Mouse (Mus musculus) C2C12 (cell line): ENCODE results near the gene Zfp784.

ENCODE experiments used
- CTCF ChIP-seq: IDR thresholded peaks from one replicate; pipeline ENCODE4 v1.5.1; 2011; ENCODE audit not compliant: control insufficient read depth, insufficient read depth, insufficient read length
- MAX ChIP-seq: IDR thresholded peaks from one replicate; pipeline ENCODE4 v1.6.1; 2011; ENCODE audit warnings: mild to moderate bottlenecking, control low read depth

DNA sequence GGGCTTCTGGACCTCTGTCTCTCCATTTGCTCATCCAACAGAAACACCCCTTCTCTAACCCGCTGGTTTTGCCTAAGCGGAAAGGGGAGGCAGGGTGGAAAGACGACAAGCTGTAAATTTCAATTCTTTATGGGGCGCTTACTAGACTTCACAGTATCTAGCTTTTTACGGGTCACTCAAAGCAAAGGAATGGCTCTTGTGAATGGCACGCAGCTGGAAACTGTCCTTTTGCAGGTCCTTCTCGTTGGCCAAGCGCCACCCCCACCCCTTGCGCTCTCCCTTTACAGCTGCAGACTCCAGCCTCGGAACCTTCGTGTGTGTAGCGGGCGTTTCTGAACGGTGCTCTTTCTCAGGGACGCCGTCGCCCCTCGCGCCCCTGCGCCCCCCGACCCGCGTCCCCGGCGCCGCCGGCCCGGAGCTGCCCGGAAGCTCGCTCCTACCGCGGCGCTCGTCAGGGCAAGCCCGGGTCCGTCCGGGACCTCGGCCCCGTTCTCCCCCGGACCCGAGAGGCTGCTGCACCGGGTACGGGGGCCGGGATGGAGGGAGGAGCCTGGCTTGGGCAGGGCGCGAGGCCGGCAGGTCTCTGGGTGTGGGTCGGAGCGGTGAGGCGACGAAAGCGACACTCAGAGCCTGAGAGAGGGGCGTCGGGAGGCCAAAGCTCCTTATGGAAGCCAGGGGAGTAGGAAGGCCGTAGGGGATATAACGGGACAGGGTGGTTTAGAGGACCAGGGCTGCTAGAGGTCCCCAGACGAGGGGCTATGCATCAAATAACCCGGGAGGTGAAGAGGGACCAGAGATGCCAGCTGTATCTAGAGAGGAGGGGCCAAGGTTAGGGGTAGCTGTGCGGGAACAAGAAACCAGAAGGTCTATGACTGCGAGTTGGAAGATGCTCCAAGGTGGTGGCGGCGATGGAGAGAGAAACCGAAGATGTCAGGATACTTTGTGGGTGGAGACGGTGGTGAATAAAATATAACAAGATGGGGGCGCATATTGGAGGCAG, 13.2 kb upstream of the Zfp784 start, which contains the start of gene Zfp580:
- TF ChIP-seq MAX (peak; percentile 35), CTCF (no peak)
